Mouse (Mus musculus): ENCODE data around the gene Wfdc9. TPM values are rescaled to one million over a fixed set of nuclear protein-coding genes. Genes with fewer than 3 reads are reported as not detected.

Wfdc9 gene
- not detected in 2 replicates for polyA plus RNA-seq (2015; fragmentation: Nextera tagmentation; extraction: Ambion mirVana)

DNA sequence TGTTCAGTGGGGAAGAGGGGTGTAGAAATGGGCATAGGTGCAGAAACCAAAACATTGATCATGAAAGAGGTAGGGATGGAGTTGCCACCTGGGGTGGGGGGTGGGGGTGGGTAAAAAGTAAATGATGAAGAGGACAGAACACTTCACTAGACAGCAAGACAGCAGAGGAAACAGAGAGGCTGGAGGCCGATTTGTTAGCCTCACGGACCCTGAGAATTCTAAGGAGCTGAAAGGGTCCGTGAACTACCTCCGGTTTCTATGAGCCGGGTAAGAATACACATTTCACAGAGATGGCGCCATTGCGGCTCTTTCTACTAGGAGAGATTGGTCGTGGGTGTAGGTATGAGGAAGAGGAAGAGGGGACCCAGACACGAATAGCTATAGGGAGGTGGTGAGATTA lies at the start of gene Wfdc9:
Gene Wfdc9, minus strand, starts transcription at position 101 of the 400 bp plus-strand sequence.
- Histone ChIP-seq H3K4me2 (no peak within 1 kb of the TSS), H3K9me3 (replicated peaks) (no peaks in the 10 kb centered on the region), H3K27ac (no peak within 1 kb of the TSS), H3K27me3 (no peaks in the 10 kb centered on the region), H3K4me3 (replicated peaks) (no peak within 1 kb of the TSS), H3K9ac (no peak within 1 kb of the TSS), H3K36me3 (no peaks in the 10 kb centered on the region), H3K4me1 (no peaks in the 10 kb centered on the region)
- ATAC-seq (replicated peaks; ENCODE audit: low FRiP score): no peak
- WGBS: 89% methylated on average over 9 of the region's 9 CpGs

- WGBS: 90% methylated on average over 14 of the region's 14 CpGs
Measured at GRCm38 (mm10) chr2:164705991-164706390, 49.6 kb upstream of the Wfdc9 start.

GRCm38 (mm10) chr2:164705328-164705727 lies 48.9 kb upstream of the Wfdc9 start:
- no peaks in the 10 kb centered on the region for H3K4me1 ChIP-seq
- H3K36me3 ChIP-seq: no peaks in the 10 kb centered on the region
- H3K9ac ChIP-seq: no peak overlapping the region
- 97% methylated on average over 6 of the region's 6 CpGs for WGBS
- no peak for ATAC-seq (replicated peaks; ENCODE audit: low FRiP score)
- no peak overlapping the region for H3K4me2 ChIP-seq
- no peak overlapping the region for H3K27ac ChIP-seq
- H3K4me3 ChIP-seq (replicated peaks): no peak overlapping the region
- H3K27me3 ChIP-seq: no peaks in the 10 kb centered on the region
- H3K9me3 ChIP-seq (replicated peaks): no peaks in the 10 kb centered on the region; the same call in 1 of the 2 replicates

More at GRCm38 (mm10) chr2:164705991-164706390, 49.6 kb upstream of the Wfdc9 start:
- Histone ChIP-seq H3K4me2 (no peak overlapping the region), H3K27ac (no peak overlapping the region), H3K27me3 (no peaks in the 10 kb centered on the region), H3K4me3 (replicated peaks) (no peak overlapping the region), H3K9ac (no peak overlapping the region), H3K36me3 (no peaks in the 10 kb centered on the region), H3K9me3 (replicated peaks) (no peaks in the 10 kb centered on the region; the same call in 1 of the 2 replicates), H3K4me1 (no peaks in the 10 kb centered on the region)
- ATAC-seq (replicated peaks; ENCODE audit: low FRiP score): no peak

DNA sequence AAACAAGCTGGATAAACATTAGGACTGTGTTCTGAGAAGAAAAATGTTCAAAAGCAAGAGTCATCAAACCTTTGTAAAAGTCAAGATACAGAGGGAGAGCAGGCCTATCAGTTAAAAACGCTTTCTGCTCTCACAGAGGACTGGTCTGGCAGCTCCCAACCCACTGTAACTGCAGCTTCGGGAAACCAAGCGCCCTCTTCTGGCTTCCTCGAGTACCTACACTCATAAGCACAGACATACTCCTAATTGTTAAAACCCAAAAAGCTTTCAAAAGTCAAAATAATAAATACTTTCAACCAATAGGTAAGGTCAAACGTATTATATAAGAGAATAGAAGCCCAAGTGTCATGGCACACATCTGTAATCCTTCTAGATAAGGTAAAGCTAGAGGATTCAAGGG lies 47.9 kb upstream of the Wfdc9 start:
- Histone ChIP-seq H3K9me3 (replicated peaks) (no peaks in the 10 kb centered on the region; the same call in 1 of the 2 replicates), H3K27me3 (no peaks in the 10 kb centered on the region), H3K4me2 (no peak overlapping the region), H3K9ac (no peak overlapping the region), H3K4me3 (replicated peaks) (no peak overlapping the region), H3K27ac (no peak overlapping the region), H3K36me3 (no peaks in the 10 kb centered on the region), H3K4me1 (no peaks in the 10 kb centered on the region)
- WGBS: 82% methylated on average over 5 of the region's 5 CpGs
- no peak for ATAC-seq (replicated peaks; ENCODE audit: low FRiP score)

DNA sequence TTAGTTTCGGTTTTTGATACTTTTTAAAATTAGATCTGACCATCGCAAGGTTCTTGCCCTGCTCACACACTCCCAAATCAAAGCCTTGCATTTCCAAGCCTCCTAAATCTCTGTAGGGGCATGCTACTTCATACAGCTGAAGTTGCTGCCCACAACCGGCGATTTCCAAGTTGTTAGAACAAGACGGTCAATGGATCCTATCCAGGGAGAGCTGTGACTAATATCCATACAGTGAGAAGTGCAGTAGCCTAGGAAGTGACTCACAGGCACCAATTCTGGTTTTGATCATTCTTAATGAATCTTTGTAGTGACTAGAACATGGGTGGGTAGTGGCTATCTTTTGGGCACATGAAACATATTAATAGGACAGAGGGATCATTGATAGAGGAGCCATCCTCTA lies 45.4 kb upstream of the Wfdc9 start:
- Histone ChIP-seq H3K27ac (no peak overlapping the region), H3K36me3 (no peaks in the 10 kb centered on the region), H3K9me3 (replicated peaks) (no peaks in the 10 kb centered on the region; the same call in 1 of the 2 replicates), H3K4me1 (no peaks in the 10 kb centered on the region), H3K4me2 (no peak overlapping the region), H3K4me3 (replicated peaks) (no peak overlapping the region), H3K27me3 (no peaks in the 10 kb centered on the region), H3K9ac (no peak overlapping the region)
- no peak for ATAC-seq (replicated peaks; ENCODE audit: low FRiP score)
- WGBS: 88% methylated on average over 5 of the region's 5 CpGs

DNA sequence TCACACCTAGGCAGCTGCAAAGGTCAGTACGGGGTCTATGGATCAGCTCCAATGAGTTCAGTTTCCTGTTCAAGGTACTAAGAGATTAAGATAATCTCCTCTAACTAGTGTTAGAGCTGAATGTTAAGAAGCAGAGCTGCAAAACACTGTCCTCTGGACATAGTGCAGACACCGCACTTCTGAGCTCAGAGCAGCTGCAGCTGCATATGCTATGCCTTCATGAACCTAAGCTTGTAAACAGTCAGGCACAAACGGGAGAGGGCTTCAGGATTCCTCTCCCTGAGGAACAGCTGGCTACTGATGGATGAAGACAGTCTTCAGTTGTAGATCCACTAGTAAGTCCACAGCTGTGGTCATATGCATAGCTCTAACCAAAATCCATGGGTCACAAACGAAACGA lies 44.6 kb upstream of the Wfdc9 start:
- Histone ChIP-seq H3K9me3 (replicated peaks) (no peaks in the 10 kb centered on the region; the same call in 1 of the 2 replicates), H3K27me3 (no peaks in the 10 kb centered on the region)
- WGBS: 69% methylated on average over 5 of the region's 5 CpGs

GRCm38 (mm10) chr2:164698201-164698600 lies 41.8 kb upstream of the Wfdc9 start, which contains the start of gene Spint4:
Gene Spint4 (plus strand): TSS chr2:164698501.
- WGBS: 65% methylated on average over 4 of the region's 4 CpGs
- ATAC-seq (replicated peaks; ENCODE audit: low FRiP score): no peak
- no peak within 1 kb of the TSS for H3K9ac ChIP-seq
- no peaks in the 10 kb centered on the region for H3K9me3 ChIP-seq (replicated peaks)
- H3K4me3 ChIP-seq (replicated peaks): no peak within 1 kb of the TSS
- no peaks in the 10 kb centered on the region for H3K36me3 ChIP-seq
- H3K4me2 ChIP-seq: no peak within 1 kb of the TSS
- H3K27ac ChIP-seq: no peak within 1 kb of the TSS
- H3K4me1 ChIP-seq: no peaks in the 10 kb centered on the region
- H3K27me3 ChIP-seq: no peaks in the 10 kb centered on the region

More for the DNA sequence above, 44.6 kb upstream of the Wfdc9 start:
- Histone ChIP-seq H3K36me3 (no peaks in the 10 kb centered on the region), H3K4me3 (replicated peaks) (no peak overlapping the region), H3K27ac (no peak overlapping the region), H3K4me1 (no peaks in the 10 kb centered on the region), H3K9ac (no peak overlapping the region), H3K4me2 (no peak overlapping the region)
- ATAC-seq (replicated peaks; ENCODE audit: low FRiP score): no peak

GRCm38 (mm10) chr2:164684807-164685206 lies 28.4 kb upstream of the Wfdc9 start, which contains the start of gene Wfdc13:
Gene Wfdc13 (plus strand): TSS chr2:164685107.
- H3K36me3 ChIP-seq: no peaks in the 10 kb centered on the region
- no peak within 1 kb of the TSS for H3K27ac ChIP-seq
- no peaks in the 10 kb centered on the region for H3K4me1 ChIP-seq
- no peaks in the 10 kb centered on the region for H3K27me3 ChIP-seq
- H3K4me3 ChIP-seq (replicated peaks): no peak within 1 kb of the TSS
- 56% methylated on average over 3 of the region's 3 CpGs for WGBS
- H3K9ac ChIP-seq: no peak within 1 kb of the TSS
- no peak within 1 kb of the TSS for H3K4me2 ChIP-seq
- ATAC-seq (replicated peaks; ENCODE audit: low FRiP score): no peak
- H3K9me3 ChIP-seq (replicated peaks): no peaks in the 10 kb centered on the region

DNA sequence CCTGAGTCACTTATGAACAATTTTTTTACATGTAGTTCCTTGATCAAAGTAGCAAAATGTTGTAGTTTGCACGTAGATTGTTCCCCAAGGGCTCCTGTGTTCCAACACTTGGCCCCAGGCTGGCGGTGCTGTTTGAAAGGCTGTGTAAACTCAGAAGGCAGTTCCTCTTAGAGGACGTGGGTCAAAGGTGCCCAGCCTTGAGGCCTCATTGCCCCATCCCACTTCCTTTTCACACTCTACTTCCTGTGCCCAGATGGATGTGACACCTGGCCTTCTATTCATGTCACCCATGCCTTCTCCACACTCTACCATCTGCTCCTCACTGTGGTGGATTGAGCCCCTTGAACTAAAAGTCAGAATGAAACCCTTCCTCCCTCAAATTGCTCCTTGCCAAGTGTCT lies 23.5 kb upstream of the Wfdc9 start:
- no peak overlapping the region for H3K27ac ChIP-seq
- H3K4me2 ChIP-seq: no peak overlapping the region
- H3K36me3 ChIP-seq: no peaks in the 10 kb centered on the region
- no peak overlapping the region for H3K4me3 ChIP-seq (replicated peaks)
- WGBS: 19% methylated on average over 3 of the region's 3 CpGs
- no peak for ATAC-seq (replicated peaks; ENCODE audit: low FRiP score)
- H3K9ac ChIP-seq: no peak overlapping the region
- no peaks in the 10 kb centered on the region for H3K9me3 ChIP-seq (replicated peaks)
- H3K4me1 ChIP-seq: peaks cover 12% of the 10 kb centered on the region
- no peaks in the 10 kb centered on the region for H3K27me3 ChIP-seq

DNA sequence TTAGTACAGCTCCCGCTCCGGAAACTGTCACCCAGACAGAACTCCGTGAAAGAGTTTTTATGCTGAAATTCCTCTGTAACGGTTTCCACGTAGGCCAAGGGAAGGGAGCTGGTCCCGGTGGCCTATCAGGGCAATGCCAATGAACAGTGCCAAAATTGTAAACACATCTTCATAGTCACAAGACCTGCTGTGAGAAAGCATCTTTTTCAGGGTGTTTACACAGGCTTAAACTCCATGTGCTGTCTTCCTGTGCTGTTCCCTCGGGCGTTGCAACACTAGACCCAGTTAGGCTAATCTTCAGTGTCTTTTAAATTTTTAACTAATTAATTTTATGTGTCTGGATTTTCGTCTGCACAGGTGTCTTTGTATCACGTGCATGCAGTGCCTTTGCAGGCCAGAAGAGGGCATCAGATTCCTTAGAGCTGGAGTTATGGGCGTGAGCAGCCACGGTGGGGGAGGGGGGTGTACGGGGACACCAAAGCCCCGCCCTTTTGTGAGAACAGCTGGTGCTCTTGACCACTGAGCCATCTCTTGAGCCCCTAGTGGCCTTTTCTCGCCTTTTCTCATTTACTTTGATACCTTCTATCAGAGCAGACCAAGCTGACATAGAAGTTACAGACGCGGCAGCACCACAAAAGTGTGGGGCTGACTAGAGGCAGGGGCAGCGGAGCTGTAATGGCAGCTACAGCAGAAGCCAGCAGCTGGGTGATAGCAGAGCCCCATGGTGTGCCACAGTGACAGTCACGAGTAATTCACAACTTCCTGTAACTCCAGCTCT lies 22.7 kb upstream of the Wfdc9 start:
- 16% methylated on average over 19 of the region's 19 CpGs for WGBS
- Histone ChIP-seq H3K9ac (0 out of 2 replicates have a peak overlapping the region, but pooled peaks have one; percentile 19), H3K9me3 (replicated peaks) (no peaks in the 10 kb centered on the region), H3K4me2 (peak overlapping the region; percentile 60), H3K27me3 (no peaks in the 10 kb centered on the region), H3K4me1 (peaks cover 18% of the 10 kb centered on the region), H3K36me3 (no peaks in the 10 kb centered on the region), H3K27ac (0 out of 2 replicates have a peak overlapping the region, but pooled peaks have one; percentile 15), H3K4me3 (replicated peaks) (peak overlapping the region; percentile 35)
- ATAC-seq (replicated peaks; ENCODE audit: low FRiP score): peak; percentile 80

DNA sequence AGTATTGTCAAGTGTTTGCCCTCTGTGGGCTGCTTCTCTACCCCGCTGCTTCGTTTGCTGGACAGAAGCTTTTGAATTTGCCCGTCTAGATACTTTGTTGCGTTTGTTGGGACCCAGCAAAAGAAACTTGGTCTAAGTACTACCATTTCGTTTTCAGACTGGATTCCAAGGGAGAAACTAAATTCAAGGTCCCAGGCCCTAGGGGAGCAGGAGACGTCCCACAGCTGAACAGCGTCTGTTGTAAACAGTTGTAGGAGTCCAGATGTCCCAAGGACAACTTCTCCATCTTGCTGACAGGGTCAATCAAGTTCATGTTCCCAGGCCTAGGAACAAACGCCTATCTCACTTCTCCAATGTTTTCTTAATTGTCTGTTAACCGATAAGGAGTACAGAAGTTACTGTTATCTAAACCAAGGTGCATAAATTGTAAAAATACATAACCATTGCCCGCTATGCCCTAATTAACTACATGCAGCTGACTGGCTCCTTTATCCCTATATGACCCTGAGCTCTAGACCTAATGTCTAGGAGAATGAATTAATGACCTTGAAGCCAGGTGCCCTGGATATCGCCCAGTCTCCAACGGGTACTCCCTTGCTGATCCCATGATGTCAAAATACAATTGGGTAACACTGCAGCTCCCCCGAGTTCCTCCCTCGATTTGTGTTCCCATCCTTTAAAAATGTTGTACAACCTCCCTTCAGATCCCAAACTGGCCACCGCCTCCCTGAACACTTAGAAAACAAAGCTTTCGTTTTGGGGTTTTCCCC lies 20.7 kb upstream of the Wfdc9 start:
- H3K4me1 ChIP-seq: peaks cover 18% of the 10 kb centered on the region
- no peaks in the 10 kb centered on the region for H3K27me3 ChIP-seq
- no peaks in the 10 kb centered on the region for H3K9me3 ChIP-seq (replicated peaks)
- H3K27ac ChIP-seq: no peak overlapping the region
- no peaks in the 10 kb centered on the region for H3K36me3 ChIP-seq
- H3K4me2 ChIP-seq: no peak overlapping the region
- no peak overlapping the region for H3K9ac ChIP-seq
- ATAC-seq (replicated peaks; ENCODE audit: low FRiP score): no peak
- no peak overlapping the region for H3K4me3 ChIP-seq (replicated peaks)
- WGBS: 67% methylated on average over 16 of the region's 16 CpGs

GRCm38 (mm10) chr2:164676103-164676502 lies 19.7 kb upstream of the Wfdc9 start:
- Histone ChIP-seq H3K4me3 (replicated peaks) (no peak overlapping the region), H3K27me3 (no peaks in the 10 kb centered on the region), H3K27ac (no peak overlapping the region), H3K9ac (no peak overlapping the region), H3K9me3 (replicated peaks) (no peaks in the 10 kb centered on the region), H3K4me1 (peaks cover 18% of the 10 kb centered on the region), H3K4me2 (no peak overlapping the region), H3K36me3 (no peaks in the 10 kb centered on the region)
- no peak for ATAC-seq (replicated peaks; ENCODE audit: low FRiP score)
- 80% methylated on average over 7 of the region's 7 CpGs for WGBS

Data from kidney, embryonic 15.5 days (tissue).